Mouse (Mus musculus) midbrain, embryonic 11.5 days (tissue): ENCODE results near the gene Mamstr. TPM values are rescaled to one million over a fixed set of nuclear protein-coding genes. Genes with fewer than 3 reads are reported as not detected.

Experiments used
- ATAC-seq: fragments of 200-750 bp; cut with Nextera tagmentation; 2 replicates; pipeline ENCODE4 v1.8.0; 2017; ENCODE audit warnings: moderate TSS enrichment, moderate library complexity; ENCODE audit not compliant: low FRiP score
- DNase-seq: peaks from one replicate; pipeline ENCODE4 v3.0.0; 2015; ENCODE audit warnings: low spot score; ENCODE audit errors: missing footprints
- H3K27ac ChIP-seq: fragments of 300-500 bp; sonication (generic); 2 replicates; pipeline ENCODE4 v1.5.1; 2014; ENCODE audit warnings: low read depth, low read length
- H3K27me3 ChIP-seq: fragments of 300-500 bp; sonication (generic); 2 replicates; pipeline ENCODE4 v1.6.1; 2014; ENCODE audit warnings: mild to moderate bottlenecking, low read length, moderate library complexity, mixed read lengths; ENCODE audit not compliant: control insufficient read depth, insufficient read depth
- H3K36me3 ChIP-seq: fragments of 300-500 bp; sonication (generic); 2 replicates; pipeline ENCODE4 v1.6.1; 2014; ENCODE audit warnings: mild to moderate bottlenecking, low read length, moderate library complexity, mixed read lengths; ENCODE audit not compliant: control insufficient read depth, insufficient read depth
- H3K4me1 ChIP-seq: fragments of 300-500 bp; sonication (generic); 2 replicates; pipeline ENCODE4 v1.6.1; 2014; ENCODE audit warnings: low read length; ENCODE audit not compliant: control insufficient read depth, insufficient read depth
- H3K4me2 ChIP-seq: fragments of 300-500 bp; sonication (generic); 2 replicates; pipeline ENCODE4 v1.6.1; 2014; ENCODE audit warnings: mild to moderate bottlenecking, moderate library complexity
- H3K4me3 ChIP-seq: fragments of 300-500 bp; sonication (generic); 2 replicates; pipeline ENCODE4 v1.5.1; 2014; ENCODE audit warnings: low read depth, low read length
- H3K9ac ChIP-seq: fragments of 300-500 bp; sonication (generic); 2 replicates; pipeline ENCODE4 v1.6.1; 2014; ENCODE audit warnings: low read length
- H3K9me3 ChIP-seq: fragments of 300-500 bp; sonication (generic); 2 replicates; pipeline ENCODE4 v1.6.1; 2016; ENCODE audit warnings: low read length; ENCODE audit not compliant: control insufficient read depth
- WGBS: fragments of 180-500 bp; shearing (Covaris S2); extraction: QIAGEN DNeasy Blood & Tissue Kit; methylation state at CpG from one replicate; pipeline ENCODE4 v1.1.7; 2014; 5-methylcytosine and 5-hydroxymethylcytosine counted together
- polyA plus RNA-seq: library from polyadenylated mRNA; unstranded; fragments of >200 nt; fragmentation: Nextera tagmentation; extraction: Ambion mirVana; gene quantifications from 2 replicates; pipeline ENCODE4 v1.2.1, GENCODE M21; 2014

Mamstr gene
- polyA plus RNA-seq, 1 experiment from 2014 or later = 2.1 TPM

DNA sequence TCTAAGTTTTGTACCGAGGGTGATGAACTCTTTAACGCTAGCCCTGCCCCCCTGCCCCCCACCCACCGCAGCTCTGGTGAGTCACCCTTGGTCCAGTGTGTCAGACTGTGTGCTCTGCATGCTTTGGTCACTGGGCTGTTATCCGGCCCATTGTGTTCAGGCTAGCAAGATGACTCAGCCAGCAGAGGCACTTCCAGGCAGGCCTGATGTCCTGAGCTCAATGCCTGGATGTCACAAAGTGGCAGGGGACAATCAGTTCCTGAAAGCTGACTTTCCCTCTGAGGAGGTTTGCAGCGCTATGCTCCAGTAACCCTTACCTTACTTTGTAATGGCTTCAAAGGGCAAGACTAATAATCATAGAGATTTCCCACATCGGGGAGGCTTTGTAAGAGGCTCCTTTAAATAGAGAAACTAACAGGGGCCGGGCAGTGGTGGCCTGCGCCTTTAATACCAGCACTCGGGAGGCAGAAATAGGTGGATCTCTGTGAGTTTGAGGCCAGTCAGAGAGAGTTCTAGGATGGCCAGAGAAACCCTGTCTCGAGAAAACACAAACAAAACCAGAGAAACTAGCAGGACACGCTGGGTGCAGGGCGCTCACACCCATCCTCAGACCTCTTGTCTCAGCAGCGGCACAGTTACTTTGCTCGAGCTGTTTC is 40.3 kb downstream of the Mamstr start:
- Histone ChIP-seq H3K36me3 (no peaks in the 10 kb centered on the region), H3K9me3 (no peaks in the 10 kb centered on the region), H3K27me3 (no peaks in the 10 kb centered on the region), H3K9ac (no peak overlapping the region), H3K4me2 (no peak overlapping the region), H3K4me3 (no peak overlapping the region), H3K4me1 (no peaks in the 10 kb centered on the region), H3K27ac (no peak overlapping the region)
- WGBS = 58% methylated on average over 14 of the region's 14 CpGs
- peak; percentile 82 for DNase-seq
- ATAC-seq = no peak

DNA sequence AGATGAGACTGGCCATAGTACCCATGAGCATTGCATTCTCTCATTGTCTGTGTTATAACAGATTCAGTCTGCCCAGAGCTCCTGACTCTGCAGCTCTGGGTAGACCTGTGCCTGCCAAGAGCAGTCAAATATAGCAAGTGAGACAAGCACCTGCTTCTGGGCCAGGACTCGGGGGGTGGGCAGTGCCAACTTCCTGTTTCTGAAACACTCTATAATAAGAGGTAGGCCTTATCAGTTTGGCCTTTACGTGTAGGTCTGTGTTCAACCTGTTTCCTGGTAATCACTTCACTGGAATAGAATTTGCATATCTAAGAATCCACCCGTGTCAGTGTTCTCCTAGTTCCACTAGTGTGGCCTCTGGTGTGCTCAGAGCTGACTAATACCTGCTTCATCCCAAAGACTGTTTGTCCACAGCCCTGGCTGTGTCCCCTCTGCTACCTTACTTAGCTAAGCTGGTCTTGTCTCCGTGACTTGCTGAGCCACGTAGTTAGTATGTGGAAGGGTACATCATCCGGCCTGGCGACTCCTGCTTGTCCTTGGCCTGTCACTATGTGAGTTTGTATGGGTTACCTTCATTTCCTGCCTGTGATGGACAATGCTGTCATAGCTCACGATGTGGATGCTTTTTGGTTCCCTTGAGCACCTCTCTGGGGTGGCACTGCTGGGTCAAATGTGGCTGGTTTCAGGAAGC is 41.4 kb downstream of the Mamstr start:
- Histone ChIP-seq H3K9ac (no peak overlapping the region), H3K4me3 (no peak overlapping the region)
- WGBS = 88% methylated on average over 8 of the region's 8 CpGs

DNA sequence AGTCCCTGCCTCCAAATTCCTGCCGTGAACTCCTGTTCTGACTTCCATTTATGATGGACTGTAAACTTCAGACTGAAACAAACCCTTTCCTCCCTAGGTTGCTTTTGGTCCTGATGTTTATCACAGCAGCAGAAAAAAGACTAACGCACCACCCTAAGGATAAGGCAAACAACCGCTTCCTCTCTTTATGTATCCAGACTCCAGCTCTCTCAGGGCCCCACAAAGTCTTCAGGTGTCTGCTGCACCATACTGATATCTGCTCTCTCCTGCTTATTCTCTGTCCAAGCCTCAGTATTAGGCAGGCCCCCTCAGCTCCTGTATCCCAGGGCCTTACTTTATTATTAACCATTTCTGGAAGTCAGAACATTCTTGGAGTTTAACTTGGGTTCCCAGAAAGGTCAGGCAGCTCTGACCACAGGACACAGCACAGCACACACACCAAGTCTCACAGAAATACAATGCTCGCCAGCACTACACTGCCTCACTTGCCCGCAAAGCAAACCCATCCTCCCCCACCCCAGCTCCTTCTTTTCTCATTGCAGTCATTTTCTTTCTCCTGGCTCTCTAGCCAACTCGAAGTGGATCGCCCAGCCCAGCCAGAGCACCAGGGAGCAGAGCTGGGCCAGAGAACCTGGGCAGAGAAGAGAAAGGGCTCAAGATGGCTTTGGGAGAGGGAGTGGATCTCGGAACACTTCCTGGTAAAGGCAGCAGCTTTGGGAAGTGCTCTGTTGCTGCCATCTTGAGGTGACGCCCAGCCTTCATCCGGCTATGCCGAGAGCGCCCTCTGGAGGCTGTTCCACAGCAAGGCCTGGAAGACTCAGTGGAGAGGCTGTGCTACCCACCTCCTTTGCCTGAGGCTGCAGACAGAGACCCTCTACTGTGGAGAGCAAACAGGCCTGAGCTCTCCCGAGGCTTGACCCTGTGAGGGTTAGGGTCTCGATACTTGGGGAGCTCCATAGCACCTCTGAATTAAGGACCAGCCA is 42.7 kb downstream of the Mamstr start:
- Histone ChIP-seq H3K4me1 (no peaks in the 10 kb centered on the region), H3K9me3 (no peaks in the 10 kb centered on the region), H3K27me3 (no peaks in the 10 kb centered on the region), H3K36me3 (no peaks in the 10 kb centered on the region), H3K9ac (peak overlapping the region; percentile 21), H3K27ac (no peak overlapping the region), H3K4me3 (no peak overlapping the region), H3K4me2 (peak overlapping the region; percentile 1; the same call in 1 of the 2 replicates)
- ATAC-seq = peak; percentile 85
- peak; percentile 98 for DNase-seq
- WGBS = 30% methylated on average over 14 of the region's 14 CpGs

More for the DNA sequence above, 41.4 kb downstream of the Mamstr start:
- ATAC-seq (no peak), DNase-seq (no peak)
- Histone ChIP-seq H3K9me3 (no peaks in the 10 kb centered on the region), H3K36me3 (no peaks in the 10 kb centered on the region), H3K4me2 (no peak overlapping the region), H3K27ac (no peak overlapping the region), H3K4me1 (no peaks in the 10 kb centered on the region), H3K27me3 (no peaks in the 10 kb centered on the region)

DNA sequence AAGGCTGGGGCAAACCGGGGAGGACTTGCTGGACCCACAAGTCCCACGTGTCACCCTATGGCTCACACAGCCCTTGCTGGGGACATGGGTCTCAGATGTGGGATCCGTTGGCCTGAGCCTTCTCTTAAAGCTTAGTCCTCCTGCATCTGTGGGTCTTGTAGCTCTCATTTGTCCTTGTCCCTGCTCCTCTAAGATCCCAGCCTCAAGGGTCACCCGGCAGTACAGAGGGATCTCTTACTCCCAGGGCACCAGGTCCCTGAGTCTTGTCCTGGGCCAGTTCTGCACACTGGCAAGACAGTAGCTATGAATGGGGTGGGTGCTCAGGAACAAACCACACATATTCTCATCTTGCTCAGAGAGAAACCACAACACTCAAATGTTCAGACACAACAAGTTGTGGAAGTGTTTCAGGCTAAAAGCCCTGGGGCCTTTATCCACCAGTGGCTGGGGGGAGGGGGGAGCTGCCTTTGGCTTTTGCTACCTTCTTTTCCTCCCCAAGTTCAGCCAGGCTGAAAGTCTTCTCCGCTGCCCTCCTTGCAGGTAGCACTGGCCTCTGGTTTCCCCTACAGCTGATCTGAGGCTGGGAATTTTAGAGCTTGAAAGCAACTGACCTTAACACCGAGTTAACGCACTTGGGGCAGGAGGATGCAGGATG is 43.7 kb downstream of the Mamstr start, which contains the start of gene Ntn5:
Gene Ntn5 (plus strand): TSS at position 627 of the 655 bp plus-strand sequence.
- no peaks in the 10 kb centered on the region for H3K36me3 ChIP-seq
- no peaks in the 10 kb centered on the region for H3K4me1 ChIP-seq
- H3K4me2 ChIP-seq = no peak within 1 kb of the TSS
- 0 out of 2 replicates have a peak within 1 kb of the TSS, but pooled peaks have one; percentile 10 for H3K9ac ChIP-seq
- 72% methylated on average over 7 of the region's 7 CpGs for WGBS
- no peaks in the 10 kb centered on the region for H3K9me3 ChIP-seq
- DNase-seq = peak; percentile 72
- no peak for ATAC-seq
- no peaks in the 10 kb centered on the region for H3K27me3 ChIP-seq
- H3K4me3 ChIP-seq = no peak within 1 kb of the TSS
- no peak within 1 kb of the TSS for H3K27ac ChIP-seq

DNA sequence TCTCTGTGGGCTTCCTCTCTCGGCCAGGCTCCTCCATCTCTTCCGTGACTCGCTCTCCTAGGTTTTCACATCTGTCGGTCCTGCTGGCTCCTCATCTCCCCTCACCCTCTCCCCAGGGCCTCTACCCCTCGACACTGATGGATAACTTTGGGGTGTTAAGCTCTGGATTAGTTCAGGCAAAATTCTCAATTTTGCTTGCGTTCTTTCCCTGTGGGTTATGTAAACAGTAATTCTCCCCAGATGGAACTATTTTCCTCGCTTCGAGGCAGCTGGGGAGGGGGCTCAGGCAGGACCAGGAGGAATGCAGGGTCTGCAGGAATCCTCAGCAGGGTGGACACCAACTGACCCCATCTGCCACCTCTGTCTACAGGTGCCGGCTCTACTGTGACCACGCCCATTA is 46.0 kb downstream of the Mamstr start:
- Histone ChIP-seq H3K27ac (no peak overlapping the region), H3K4me1 (no peaks in the 10 kb centered on the region), H3K9me3 (no peaks in the 10 kb centered on the region), H3K4me2 (no peak overlapping the region), H3K36me3 (no peaks in the 10 kb centered on the region), H3K27me3 (no peaks in the 10 kb centered on the region), H3K9ac (no peak overlapping the region), H3K4me3 (no peak overlapping the region)
- ATAC-seq (no peak), DNase-seq (no peak)
- 57% methylated on average over 10 of the region's 10 CpGs for WGBS

DNA sequence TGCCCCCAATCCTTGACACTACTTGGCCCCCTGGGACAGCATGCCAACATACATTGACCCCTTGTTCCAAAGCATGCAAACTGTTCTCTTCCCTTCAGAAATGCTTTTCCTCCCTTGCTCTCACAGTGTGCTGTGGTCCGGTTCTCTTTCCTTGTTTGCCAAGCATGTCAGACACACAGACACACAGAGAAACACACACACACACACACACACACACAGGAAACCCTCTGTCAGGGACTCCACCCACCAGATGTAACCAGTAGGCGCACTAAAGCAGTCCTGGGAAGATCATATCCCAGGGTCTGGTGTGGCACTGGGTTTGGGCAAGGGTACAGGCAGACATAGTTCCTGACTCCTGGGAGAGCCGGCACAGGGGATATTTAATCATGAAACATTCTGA is 47.1 kb downstream of the Mamstr start:
- no peak overlapping the region for H3K4me3 ChIP-seq
- H3K9ac ChIP-seq = no peak overlapping the region
- no peaks in the 10 kb centered on the region for H3K4me1 ChIP-seq
- H3K9me3 ChIP-seq = no peaks in the 10 kb centered on the region
- H3K4me2 ChIP-seq = no peak overlapping the region
- no peak overlapping the region for H3K27ac ChIP-seq
- DNase-seq (no peak), ATAC-seq (no peak)
- no peaks in the 10 kb centered on the region for H3K36me3 ChIP-seq
- no peaks in the 10 kb centered on the region for H3K27me3 ChIP-seq
- WGBS = 75% methylated on average over 3 of the region's 3 CpGs

DNA sequence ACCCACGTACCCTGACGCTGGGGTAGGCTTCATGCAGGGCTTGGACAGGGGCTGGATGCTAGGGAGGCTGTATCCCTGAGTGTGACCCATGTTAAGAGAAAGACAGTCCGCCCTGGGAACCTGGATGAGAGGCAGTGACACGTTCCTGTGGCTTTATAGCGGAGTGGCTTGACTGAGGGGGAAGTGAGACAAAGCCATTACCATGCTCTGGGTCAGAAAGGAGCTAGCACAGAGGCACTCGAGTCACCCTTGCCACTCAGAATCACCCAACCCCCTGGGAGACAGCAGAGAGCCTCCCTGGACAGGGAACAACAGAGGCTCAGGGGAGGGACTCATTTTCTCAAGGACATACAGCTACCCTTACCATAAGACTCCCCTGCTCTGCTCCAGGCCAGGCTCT is 49.3 kb downstream of the Mamstr start:
- ATAC-seq (no peak), DNase-seq (no peak)
- 74% methylated on average over 6 of the region's 6 CpGs for WGBS
- Histone ChIP-seq H3K36me3 (no peaks in the 10 kb centered on the region), H3K4me1 (no peaks in the 10 kb centered on the region), H3K4me3 (no peak overlapping the region), H3K9ac (no peak overlapping the region), H3K27me3 (no peaks in the 10 kb centered on the region), H3K27ac (no peak overlapping the region), H3K9me3 (no peaks in the 10 kb centered on the region), H3K4me2 (no peak overlapping the region)

DNA sequence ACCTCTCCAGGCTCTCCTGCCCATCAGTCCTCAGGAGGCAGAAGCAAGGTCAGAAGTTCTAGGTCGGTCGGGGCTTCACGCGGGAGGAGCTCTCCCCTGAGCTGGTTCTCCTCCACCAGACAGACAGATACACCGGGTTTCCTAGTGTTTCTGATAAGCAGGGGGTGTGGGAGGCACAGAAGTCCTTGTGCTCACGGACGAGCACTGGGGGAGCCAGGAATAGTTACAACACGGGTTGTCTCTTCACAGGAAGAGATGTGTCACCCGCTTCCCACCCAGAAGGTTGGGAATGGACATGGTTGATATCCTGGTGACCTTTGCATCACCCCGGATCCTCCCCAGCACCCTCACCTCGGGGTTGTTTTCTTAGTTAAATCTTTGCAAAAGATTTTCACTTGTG is 50.0 kb downstream of the Mamstr start:
- no peaks in the 10 kb centered on the region for H3K27me3 ChIP-seq
- H3K9ac ChIP-seq = no peak overlapping the region
- no peaks in the 10 kb centered on the region for H3K36me3 ChIP-seq
- H3K4me2 ChIP-seq = no peak overlapping the region
- no peaks in the 10 kb centered on the region for H3K4me1 ChIP-seq
- no peak for ATAC-seq
- H3K4me3 ChIP-seq = no peak overlapping the region
- no peaks in the 10 kb centered on the region for H3K9me3 ChIP-seq
- H3K27ac ChIP-seq = no peak overlapping the region
- 76% methylated on average over 11 of the region's 11 CpGs for WGBS
- DNase-seq = no peak
